Comparison of ENCODE assay signal across 8 mouse cellular contexts in the genomic region with DNA sequence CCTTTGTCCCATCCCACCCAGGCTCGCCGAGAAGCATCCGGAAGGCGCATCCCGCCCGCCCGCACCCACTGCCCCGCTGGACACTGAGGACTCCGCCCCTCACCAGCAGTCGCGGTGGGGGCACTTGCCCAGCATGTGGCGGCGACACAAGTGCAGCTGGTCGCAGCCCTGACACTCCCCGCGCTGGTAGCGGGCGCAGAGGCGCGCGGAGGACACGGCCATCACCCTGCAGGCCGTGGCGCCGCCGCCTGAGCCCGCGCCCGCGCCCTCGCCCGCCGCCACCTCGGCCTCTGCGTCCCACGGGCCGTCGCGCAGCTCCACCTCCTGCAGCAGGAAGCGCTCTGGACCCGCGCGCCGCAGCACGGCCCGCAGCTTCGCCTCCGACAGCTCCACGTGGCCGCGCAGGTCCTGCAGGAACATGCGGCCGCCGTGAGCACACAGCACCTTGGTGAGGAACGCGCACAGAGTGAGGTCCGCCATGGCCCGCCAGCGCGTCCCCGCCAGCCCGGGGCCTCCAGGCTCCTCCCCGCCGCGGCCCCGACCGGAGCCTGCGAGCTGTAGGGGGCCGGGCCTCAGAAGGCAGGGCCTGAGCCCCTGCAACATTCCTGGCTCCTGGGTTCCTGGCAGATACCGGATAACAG. TPM values are rescaled to one million over a fixed set of nuclear protein-coding genes. Genes with fewer than 3 reads are reported as not detected.
DNase-seq lines count a peak whose midpoint lies in the region; ATAC-seq and TF ChIP-seq lines count a peak whose summit lies in the region.

Gene Zc3hav1l, minus strand, starts transcription at position 499 of the 641 bp plus-strand sequence.

- intact Hi-C loops in heart, postnatal 10 days (cut with DNase I), result no loop called here

- H3K9me3 ChIP-seq in CH12.LX (replicated peaks; ENCODE audit: low read length), result no peaks in the 10 kb centered on the region
- H3K9me3 ChIP-seq in forebrain, embryonic 13.5 days (replicated peaks), result no peaks in the 10 kb centered on the region

- no peaks in the 10 kb centered on the region for H3K79me2 ChIP-seq in CH12.LX (replicated peaks; ENCODE audit: control insufficient read depth, extremely low read depth, insufficient read depth, poor library complexity, severe bottlenecking)

- no peak for TF ChIP-seq CTCF in CH12.LX (conservative IDR thresholded peaks at IDR 0.05 in 1 of 2, IDR thresholded peaks at IDR 0.05 in 1 of 2; ENCODE audit: low read depth in 2 of 2, low read length in 2 of 2)
- TF ChIP-seq CTCF in thymus, adult 2 months (IDR thresholded peaks at IDR 0.05; ENCODE audit: borderline replicate concordance, control insufficient read depth, extremely low read depth, insufficient read depth, low read length, poor library complexity), result no peak

- in situ Hi-C loops in CH12.LX (cut with MboI; ENCODE audit: low pct_ligation_motif_present, low pct_unique_long_range_greater_than_20kb, low sequenced_read_pairs), result no loop called here

- peak within 1 kb of the TSS; percentile 64 for H3K9ac ChIP-seq in CH12.LX (ENCODE audit: insufficient read depth, low read depth)
- H3K9ac ChIP-seq in forebrain, embryonic 13.5 days, result peak within 1 kb of the TSS; percentile 96

- TF ChIP-seq EP300 in CH12.LX (IDR thresholded peaks at IDR 0.05; ENCODE audit: low read length), result no peak

- peak; percentile 81 for TF ChIP-seq POLR2A in CH12.LX (IDR thresholded peaks at IDR 0.05; ENCODE audit: low read depth, low read length)
- peak; percentile 36; the same call in 1 of the 2 replicates for TF ChIP-seq POLR2A in thymus, adult 2 months (IDR thresholded peaks at IDR 0.05; ENCODE audit: control insufficient read depth, extremely low read depth, insufficient read depth, low read length, poor library complexity)

- ATAC-seq in forebrain, embryonic 13.5 days, result peak; percentile 97
- 0 out of 2 replicates have a peak, but pooled peaks have one; percentile 13 for ATAC-seq in neutrophil, adult 5-6 weeks (ENCODE audit: extremely low read depth, insufficient number of reproducible peaks, low FRiP score, poor library complexity, severe bottlenecking)

- no peaks in the 10 kb centered on the region for H3K27me3 ChIP-seq in CH12.LX (replicated peaks)
- no peaks in the 10 kb centered on the region for H3K27me3 ChIP-seq in forebrain, embryonic 13.5 days
- H3K27me3 ChIP-seq in thymus, adult 2 months (ENCODE audit: control insufficient read depth, insufficient read depth, low read length), result no peaks in the 10 kb centered on the region

- TF ChIP-seq RAD21 in CH12.LX (IDR thresholded peaks at IDR 0.05; ENCODE audit: low read depth, low read length), result no peak

- WGBS in forebrain, embryonic 13.5 days, result under 1% methylated on average over 59 of the region's 70 CpGs
- under 1% methylated on average over 70 of the region's 70 CpGs for WGBS in thymus, adult 2 months

- H3K36me3 ChIP-seq in CH12.LX (replicated peaks in 1 of 2; ENCODE audit: control insufficient read depth in 1 of 2, insufficient read depth in 1 of 2, low read length in 1 of 2), result peaks cover 13 to 32% of the 10 kb centered on the region in 2 experiments
- peaks cover 27% of the 10 kb centered on the region for H3K36me3 ChIP-seq in forebrain, embryonic 13.5 days (ENCODE audit: poor library complexity, severe bottlenecking)
- H3K36me3 ChIP-seq in thymus, adult 2 months (ENCODE audit: control insufficient read depth, insufficient read depth, low read length), result no peaks in the 10 kb centered on the region

- dilution Hi-C loops in CH12.LX (cut with MboI; ENCODE audit: extremely low pct_ligation_motif_present, extremely low pct_unique_long_range_greater_than_20kb, low sequenced_read_pairs), result no loop called here

- peak; percentile 49 for DNase-seq in CH12.LX (ENCODE audit: extremely low read depth)
- DNase-seq in heart, postnatal 10 days, result peak; percentile 82 to 83
- peak; percentile 84 to 90 for DNase-seq in kidney, postnatal 4 days
- DNase-seq in lung, adult 18-20 months, result peak; percentile 56 to 60
- DNase-seq in thymus, adult 2 months, result peak; percentile 59

- no peak within 1 kb of the TSS for H3K27ac ChIP-seq in CH12.LX (ENCODE audit: insufficient read depth, low read depth)
- H3K27ac ChIP-seq in brown adipose tissue, adult 24 weeks (replicated peaks; ENCODE audit: low read depth, low read length), result no peak within 1 kb of the TSS
- peak within 1 kb of the TSS; percentile 89 for H3K27ac ChIP-seq in forebrain, embryonic 13.5 days
- H3K27ac ChIP-seq in thymus, adult 2 months (ENCODE audit: control insufficient read depth, insufficient read depth, low read length), result no peak within 1 kb of the TSS

- peaks cover 5 to 12% of the 10 kb centered on the region in 2 experiments; a peak in 3 of 4 replicates for H3K4me1 ChIP-seq in CH12.LX (ENCODE audit: control insufficient read depth in 1 of 2, insufficient read depth in 2 of 2)
- 0 out of 2 replicates have a peak, but pooled peaks cover 2% of the 10 kb centered on the region for H3K4me1 ChIP-seq in brown adipose tissue, adult 24 weeks (ENCODE audit: control insufficient read depth, insufficient read depth, insufficient read length, low read length)
- peaks cover 12% of the 10 kb centered on the region for H3K4me1 ChIP-seq in forebrain, embryonic 13.5 days
- H3K4me1 ChIP-seq in thymus, adult 2 months (replicated peaks; ENCODE audit: control insufficient read depth, insufficient read depth, low read length), result peaks cover 4% of the 10 kb centered on the region

- H3K4me2 ChIP-seq in CH12.LX (ENCODE audit: insufficient read depth, low read depth, poor library complexity, severe bottlenecking), result peak within 1 kb of the TSS; percentile 91
- H3K4me2 ChIP-seq in forebrain, embryonic 13.5 days, result peak within 1 kb of the TSS; percentile 68

- peak within 1 kb of the TSS; percentile 50 to 99 (median 82) for H3K4me3 ChIP-seq in CH12.LX (replicated peaks in 1 of 3; ENCODE audit: low read depth in 2 of 3, low read length in 2 of 3, poor library complexity in 1 of 3)
- peak within 1 kb of the TSS; percentile 73 for H3K4me3 ChIP-seq in brown adipose tissue, adult 24 weeks (ENCODE audit: insufficient read depth, low read depth, low read length)
- peak within 1 kb of the TSS; percentile 83 for H3K4me3 ChIP-seq in forebrain, embryonic 13.5 days
- H3K4me3 ChIP-seq in thymus, adult 2 months (ENCODE audit: control insufficient read depth, insufficient read depth, low read length), result peak within 1 kb of the TSS; percentile 59

TF ChIP-seq in CH12.LX, 34 proteins besides CTCF, POLR2A, EP300 and RAD21:
- TF ChIP-seq CHD2 (IDR thresholded peaks at IDR 0.05; ENCODE audit: low read length), result no peak
- peak; percentile 92 for TF ChIP-seq MXI1 (IDR thresholded peaks at IDR 0.05; ENCODE audit: low read depth, low read length)
- no peak for TF ChIP-seq USF1 (IDR thresholded peaks at IDR 0.05; ENCODE audit: low read depth, low read length)
- TF ChIP-seq GABPA (IDR thresholded peaks at IDR 0.05; ENCODE audit: insufficient replicate concordance, low read depth, low read length), result no peak
- peak; percentile 43; the same call in 1 of the 2 replicates for TF ChIP-seq ZMIZ1 (IDR thresholded peaks at IDR 0.05; ENCODE audit: low read depth, low read length)
- no peak for TF ChIP-seq TBP (conservative IDR thresholded peaks at IDR 0.05; ENCODE audit: low read depth, low read length)
- no peak for TF ChIP-seq JUND (conservative IDR thresholded peaks at IDR 0.05; ENCODE audit: low read depth, low read length)
- no peak for TF ChIP-seq USF2 (conservative IDR thresholded peaks at IDR 0.05; ENCODE audit: low read depth, low read length)
- peak; percentile 44 for TF ChIP-seq NRF1 (IDR thresholded peaks at IDR 0.05; ENCODE audit: low read depth, low read length)
- TF ChIP-seq HCFC1 (IDR thresholded peaks at IDR 0.05; ENCODE audit: low read depth, low read length), result peak; percentile 18; the same call in 1 of the 2 replicates
- peak; percentile 81 for TF ChIP-seq MAX (IDR thresholded peaks at IDR 0.05; ENCODE audit: low read length)
- peak; percentile 81 for TF ChIP-seq SIN3A (IDR thresholded peaks at IDR 0.05; ENCODE audit: low read length)
- peak; percentile 49; the same call in 1 of the 2 replicates for TF ChIP-seq POLR2AphosphoS2 (IDR thresholded peaks at IDR 0.05; ENCODE audit: low read depth, low read length)
- TF ChIP-seq MYC (IDR thresholded peaks at IDR 0.05; ENCODE audit: low read depth, low read length), result no peak
- TF ChIP-seq ZKSCAN1 (IDR thresholded peaks at IDR 0.05; ENCODE audit: borderline replicate concordance, low read depth, low read length), result no peak
- peak; percentile 17; the same call in 1 of the 2 replicates for TF ChIP-seq ELF1 (IDR thresholded peaks at IDR 0.05; ENCODE audit: low read depth, low read length)
- TF ChIP-seq ETS1 (conservative IDR thresholded peaks at IDR 0.05; ENCODE audit: low read depth, low read length), result no peak
- peak; percentile 69 for TF ChIP-seq TCF12 (IDR thresholded peaks at IDR 0.05; ENCODE audit: low read depth, low read length)
- TF ChIP-seq UBTF (IDR thresholded peaks at IDR 0.05; ENCODE audit: low read depth, low read length), result peak; percentile 90; the same call in 1 of the 2 replicates
- peak; percentile 66 for TF ChIP-seq NELFE (IDR thresholded peaks at IDR 0.05; ENCODE audit: low read depth, low read length)
- no peak for TF ChIP-seq E2F4 (IDR thresholded peaks at IDR 0.05; ENCODE audit: insufficient replicate concordance, low read depth, low read length)

RNA-seq across cellular contexts. Expression of gene Zc3hav1l, which starts in this region (rescaled TPM):
- 2.3 and 3.1 TPM in 2 replicates for total RNA-seq in CH12.LX (2012; rRNA removed)
- total RNA-seq in CH12.LX (2014; rRNA removed), result 2.8 and 2.9 TPM in 2 replicates
- 5.1 and 6.3 TPM in 2 replicates for polyA plus RNA-seq in CH12.LX (2012; ENCODE audit: insufficient read length, low read depth)
- polyA plus RNA-seq in brown adipose tissue, adult 24 weeks (2012; ENCODE audit: insufficient read depth, insufficient read length, missing spikeins), result 0.28 and 0.63 TPM in 2 replicates
- polyA plus RNA-seq in forebrain, embryonic 13.5 days (2015; fragmentation: Nextera tagmentation; extraction: Ambion mirVana), result 8.2 and 8.7 TPM in 2 replicates
- total RNA-seq in heart, postnatal 10 days (2021), result 1 to 10 TPM; 5.7 to 7.6 TPM
- total RNA-seq in neutrophil, adult 5-6 weeks (2017), result 0.81 and 1.5 TPM in 2 replicates
- 6.6 and 7.4 TPM in 2 replicates for polyA plus RNA-seq in thymus, adult 2 months (2012; rRNA removed)
